Mouse (Mus musculus) neural tube, embryonic 10.5 days (tissue): Measurements from ENCODE around the gene Tekt1.

Experiments
- DNase-seq: peaks from one replicate; pipeline ENCODE4 v3.0.0-alpha.2; 2017; ENCODE audit warnings: low spot score; ENCODE audit errors: extremely low spot score

Tekt1 gene

DNA sequence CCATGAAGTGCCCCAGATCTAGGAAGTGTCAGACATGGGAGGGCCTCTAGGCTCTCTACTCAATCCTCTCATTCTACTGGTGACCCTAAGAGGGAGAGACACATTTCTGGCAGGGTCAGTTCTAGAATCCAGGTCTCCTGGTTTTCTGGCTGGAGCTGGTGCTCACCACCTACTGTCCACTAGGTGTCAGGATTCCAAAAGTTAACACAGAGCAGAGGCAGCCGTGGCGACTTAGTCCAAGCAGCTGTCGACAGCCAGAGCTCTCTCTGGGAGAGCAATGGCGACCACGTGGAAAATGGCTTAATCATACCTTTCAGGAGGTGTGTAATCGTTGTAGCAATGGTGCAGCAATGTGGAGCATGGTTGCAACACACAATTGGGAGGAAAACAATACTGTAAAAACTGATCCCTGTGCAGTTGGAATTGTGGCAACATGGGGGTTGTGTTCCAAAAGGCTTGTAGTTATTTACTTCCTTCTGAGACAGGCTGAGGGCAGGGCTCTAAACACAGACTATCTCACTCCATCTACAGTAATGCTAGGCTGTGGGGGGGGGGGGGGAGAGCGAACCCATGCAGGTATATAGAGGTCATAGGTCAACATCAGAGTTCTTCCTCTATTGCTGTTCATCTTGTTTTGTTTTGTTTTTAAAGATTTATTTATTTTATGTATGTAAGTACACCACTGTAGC is 19.5 kb downstream of the Tekt1 start:
- peak; percentile 63 for DNase-seq

DNA sequence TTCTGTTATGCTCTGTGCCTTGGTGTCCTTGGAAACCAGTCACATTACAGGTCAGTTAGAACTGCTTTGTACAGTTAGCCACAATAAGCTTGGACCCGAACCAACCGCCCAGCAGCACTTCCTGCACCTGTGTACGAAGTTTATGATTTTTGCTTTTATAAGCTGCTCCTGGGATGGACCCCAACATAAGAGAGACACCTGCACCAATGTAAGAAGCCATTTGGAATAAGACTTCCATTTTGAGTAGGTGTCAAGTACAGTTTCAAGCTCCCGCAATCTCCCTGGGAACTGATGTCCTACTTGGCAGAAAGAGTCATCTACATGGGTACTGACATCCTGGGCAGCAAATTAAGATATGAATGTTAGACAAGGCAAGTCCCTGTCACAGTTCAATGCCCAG is 22.5 kb downstream of the Tekt1 start:
- no peak for DNase-seq

DNA sequence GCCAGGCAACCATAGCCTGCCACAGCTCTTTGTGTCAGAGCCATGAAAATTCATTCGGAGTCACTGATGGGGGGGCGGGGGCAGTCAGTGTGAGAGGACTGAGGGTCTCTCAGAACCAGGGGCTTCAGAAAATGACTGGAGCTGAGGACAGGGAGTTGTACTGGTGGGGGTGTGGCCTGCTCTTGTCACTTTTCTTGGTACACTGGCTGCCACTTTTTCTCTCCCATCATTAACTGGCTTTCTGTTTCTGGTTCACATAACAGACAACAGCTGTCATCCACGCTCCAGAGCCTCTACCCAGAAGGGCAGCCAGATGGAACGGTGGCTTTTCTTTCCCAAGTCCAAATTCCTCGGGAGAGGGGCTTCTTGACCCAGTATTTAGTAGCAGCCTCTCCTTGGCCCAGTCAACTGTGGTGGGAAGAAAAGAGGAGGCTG is 23.8 kb downstream of the Tekt1 start:
- DNase-seq: peak; percentile 17

DNA sequence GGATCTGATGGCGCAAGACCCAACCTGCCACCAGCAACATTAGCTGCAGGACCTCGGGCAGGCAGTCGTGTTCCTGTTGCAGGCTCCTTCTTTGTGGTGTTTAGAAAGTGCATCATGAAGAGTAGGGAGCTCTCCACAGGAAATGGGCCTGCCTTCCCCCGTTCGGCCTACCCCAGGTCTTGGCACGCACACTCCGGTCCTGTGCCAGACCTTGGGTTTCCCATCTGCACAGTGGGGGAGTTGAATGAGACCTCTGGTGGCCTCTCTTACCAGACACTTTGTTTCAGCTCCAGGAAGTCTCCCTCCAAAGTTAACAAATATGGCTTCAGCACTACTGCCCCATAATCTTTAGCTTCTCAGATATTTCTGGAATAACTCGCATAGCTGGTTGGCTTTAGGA is 25.5 kb downstream of the Tekt1 start:
- no peak for DNase-seq

DNA sequence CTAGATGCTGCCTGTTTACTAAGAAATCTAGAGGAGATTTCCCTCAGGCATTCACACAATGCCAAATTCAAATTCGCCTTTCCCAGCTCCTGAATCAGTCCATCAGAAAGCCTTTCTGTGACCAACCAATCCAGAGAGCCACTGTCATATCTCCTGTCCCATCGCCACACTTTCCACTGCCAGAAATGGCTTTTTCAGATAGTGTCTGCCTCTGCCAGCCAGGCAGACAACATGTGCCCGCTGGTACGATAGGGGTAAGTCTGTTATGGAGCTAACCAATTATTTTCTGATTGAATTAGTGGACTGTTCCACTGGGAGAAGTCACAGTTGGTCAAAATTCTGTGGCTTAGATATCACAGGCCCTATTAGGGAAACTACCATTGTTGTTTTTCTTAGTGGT is 27.6 kb downstream of the Tekt1 start:
- DNase-seq: no peak

DNA sequence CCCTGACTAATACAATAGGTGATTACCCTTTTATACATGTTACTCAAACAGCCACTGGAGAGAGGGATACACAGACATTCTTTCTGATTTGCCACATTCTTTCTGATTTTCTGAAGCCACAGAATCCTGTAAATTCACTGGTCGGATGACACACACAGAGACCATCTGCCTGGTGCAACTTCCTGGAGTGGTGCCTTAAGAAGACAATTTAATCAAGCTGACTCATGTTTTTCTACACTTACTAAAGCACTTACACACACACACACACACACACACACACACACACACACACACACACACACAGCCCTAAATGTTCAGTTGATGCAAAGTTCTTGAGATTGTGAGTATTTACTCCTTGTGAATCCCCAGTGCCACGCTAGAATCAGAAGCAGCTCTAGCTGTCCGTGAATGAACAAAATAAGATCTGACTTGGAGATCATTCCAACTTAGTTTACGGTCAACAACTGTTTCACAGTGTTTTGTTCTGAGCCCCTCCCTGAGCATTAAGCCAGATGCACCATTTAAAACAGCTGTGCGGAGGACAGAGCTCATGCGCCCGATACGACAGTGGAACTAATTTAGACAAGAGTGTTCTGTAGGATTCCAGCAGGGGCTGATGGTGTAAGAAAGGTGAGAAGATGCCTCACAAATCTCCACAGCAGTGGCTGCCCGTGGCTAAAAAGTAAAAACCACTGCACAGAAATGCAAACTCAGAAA is 29.1 kb downstream of the Tekt1 start:
- DNase-seq: no peak

DNA sequence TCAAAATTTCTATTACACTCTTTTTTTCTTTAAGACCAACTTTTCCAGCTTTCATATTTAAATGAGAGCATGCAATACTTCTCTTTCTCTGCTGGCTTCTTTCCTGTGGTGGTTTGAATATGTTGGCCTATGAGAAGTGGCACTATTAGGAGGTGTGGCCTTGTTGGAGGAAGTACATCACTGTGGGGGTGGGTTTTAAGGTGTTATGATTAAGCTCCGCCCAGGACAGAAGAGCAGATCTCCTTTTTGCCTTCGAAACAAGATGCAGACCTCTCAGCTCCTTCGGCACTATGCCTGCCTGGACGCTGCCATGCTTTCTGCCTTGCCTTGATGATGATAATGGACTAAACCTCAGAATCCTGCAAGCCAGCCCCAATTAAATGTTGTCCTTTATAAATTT is 36.5 kb downstream of the Tekt1 start:
- no peak for DNase-seq

DNA sequence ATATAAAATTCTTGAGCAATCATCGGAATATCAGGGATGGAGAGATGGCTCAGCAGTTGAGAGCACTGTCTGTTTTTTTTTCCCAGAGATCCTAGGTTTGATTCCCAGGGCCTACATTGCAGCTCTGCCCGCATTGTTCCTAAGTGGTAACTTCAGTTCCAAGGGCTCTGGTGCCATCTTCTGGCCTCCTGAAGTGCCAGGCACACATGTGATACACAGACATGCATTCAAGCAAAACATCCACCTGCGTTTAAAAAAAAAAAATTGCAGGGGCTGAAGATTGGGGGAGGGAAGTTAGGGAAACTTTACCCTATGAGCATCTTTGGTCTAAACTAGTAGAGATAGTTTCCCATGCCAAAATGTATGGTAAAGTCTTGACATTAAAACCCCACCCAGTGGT is 37.8 kb downstream of the Tekt1 start:
- DNase-seq: no peak

DNA sequence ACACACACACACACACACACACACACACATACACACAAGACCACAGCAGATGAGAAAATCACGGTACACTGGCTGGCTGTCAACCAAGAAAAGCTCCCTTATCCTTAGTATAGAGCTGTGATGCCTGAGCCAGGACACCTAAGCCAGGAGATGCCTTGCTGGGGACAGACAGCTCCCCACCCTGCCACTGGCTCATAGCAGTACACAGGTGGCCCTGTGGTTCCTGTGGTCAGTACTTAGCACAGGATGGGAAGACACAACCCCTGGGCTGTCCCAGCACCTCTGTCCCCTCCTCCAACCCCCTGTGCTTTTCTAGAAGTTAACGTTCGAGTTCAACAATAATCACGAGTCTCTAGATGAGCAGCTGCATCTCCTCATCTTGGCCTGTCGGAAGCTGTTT is 44.2 kb downstream of the Tekt1 start:
- no peak for DNase-seq

DNA sequence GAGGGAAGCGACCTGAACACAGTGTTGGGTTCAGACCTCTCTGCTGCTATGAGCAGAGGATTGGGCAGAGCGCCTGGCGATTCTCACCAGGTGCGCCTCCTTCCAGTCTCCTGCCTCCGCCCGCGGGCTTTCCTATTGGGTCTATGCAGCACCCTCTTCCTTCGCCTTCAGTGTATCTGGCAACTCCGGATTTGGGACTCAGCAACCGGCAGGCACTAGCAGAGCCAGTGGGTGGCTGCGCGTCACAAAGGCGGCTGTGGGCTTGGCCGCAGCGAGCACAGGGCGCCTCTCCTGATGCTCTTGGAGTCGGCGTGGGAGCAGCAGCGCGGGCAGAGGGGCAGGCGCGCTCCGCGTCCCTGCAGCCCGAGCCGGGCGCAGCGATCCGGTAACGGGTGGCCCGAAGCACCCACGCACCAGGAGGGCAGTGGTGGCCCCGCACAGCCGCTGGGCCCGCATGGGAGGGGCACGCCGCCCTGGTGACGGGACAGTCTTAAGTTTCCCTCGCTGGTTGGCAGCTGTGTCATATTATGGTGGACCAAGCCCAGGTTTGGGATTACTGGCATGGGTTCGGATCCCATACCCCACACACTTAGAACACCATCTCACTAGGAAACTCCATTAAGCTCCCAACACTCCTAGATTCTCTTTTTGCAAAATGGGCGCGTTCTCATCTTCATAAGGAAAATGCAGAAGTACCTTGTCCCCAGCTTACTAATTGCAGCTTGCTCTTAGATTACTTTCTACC is 47.9 kb downstream of the Tekt1 start, which contains the start of gene Fbxo39:
Fbxo39 (plus strand) TSS at position 294 of the 745 bp plus-strand sequence.
- no peak for DNase-seq

DNA sequence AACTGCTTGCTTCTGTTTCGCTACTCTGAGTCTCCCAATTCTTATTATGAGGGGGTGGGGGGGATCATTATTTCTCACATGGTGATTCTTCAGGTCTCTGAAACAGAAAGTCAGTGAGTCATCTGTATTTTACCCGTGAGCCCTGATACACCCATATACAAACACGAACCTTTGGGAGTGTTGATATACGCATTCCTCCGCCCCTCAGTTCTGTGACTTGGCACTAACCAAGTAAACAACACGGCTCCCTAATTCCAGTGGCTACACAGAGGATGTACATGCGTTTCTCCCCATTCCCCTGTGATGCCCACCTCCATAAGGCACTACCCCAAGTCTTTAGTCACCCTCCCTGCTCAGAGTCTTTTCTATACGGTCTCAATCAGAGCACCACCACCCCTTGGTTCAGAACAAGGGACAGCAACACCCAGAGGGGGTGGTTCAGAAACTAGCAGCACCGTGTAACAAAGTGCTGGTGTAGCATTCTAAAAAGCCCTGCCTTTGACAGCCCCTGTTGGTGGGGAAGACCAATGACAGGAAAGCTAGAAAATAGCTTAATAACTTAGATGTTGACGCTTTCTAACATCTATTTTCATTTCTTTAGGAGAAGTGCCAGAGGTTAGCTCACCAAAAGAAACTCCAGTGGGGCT is 50.8 kb downstream of the Tekt1 start:
- DNase-seq: no peak

DNA sequence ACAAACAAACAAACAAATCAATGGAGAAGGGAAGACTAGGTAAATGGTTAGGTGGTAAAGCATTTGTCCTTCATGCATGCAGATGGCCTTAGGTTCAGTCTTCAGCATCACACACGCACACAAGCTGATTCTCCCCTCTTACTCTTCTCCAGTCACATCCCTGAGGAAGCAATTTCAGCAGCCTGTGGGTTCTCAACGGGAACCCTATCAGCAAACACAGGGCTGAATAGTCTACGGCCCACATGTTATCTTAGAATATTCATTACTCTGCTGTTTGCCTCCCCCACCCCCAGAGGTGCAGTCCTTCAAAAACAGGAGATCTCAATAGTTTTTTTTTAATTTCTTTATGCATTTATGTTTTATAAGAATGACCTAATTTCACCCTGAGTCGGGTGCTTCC is 51.8 kb downstream of the Tekt1 start:
- DNase-seq: no peak

DNA sequence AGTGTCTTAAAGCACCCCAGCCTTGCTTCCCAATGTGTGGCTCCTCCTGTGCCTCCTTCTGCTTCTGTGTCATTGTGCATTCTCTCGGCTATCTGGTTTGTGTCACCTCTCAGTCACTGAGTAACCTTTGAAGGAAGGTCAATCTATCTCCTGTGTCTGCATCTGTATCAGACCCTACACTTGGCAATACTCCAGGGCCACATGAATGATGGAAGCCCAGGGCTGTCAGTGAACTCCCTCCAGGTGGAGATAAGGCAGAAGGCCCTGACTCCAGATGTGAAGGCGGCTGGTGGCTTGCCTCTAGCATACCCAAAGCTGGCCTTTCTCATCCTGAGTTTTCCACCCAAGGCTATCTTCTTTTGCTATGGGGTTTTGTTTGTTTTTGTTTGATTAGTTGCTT is 53.3 kb downstream of the Tekt1 start:
- DNase-seq: no peak

DNA sequence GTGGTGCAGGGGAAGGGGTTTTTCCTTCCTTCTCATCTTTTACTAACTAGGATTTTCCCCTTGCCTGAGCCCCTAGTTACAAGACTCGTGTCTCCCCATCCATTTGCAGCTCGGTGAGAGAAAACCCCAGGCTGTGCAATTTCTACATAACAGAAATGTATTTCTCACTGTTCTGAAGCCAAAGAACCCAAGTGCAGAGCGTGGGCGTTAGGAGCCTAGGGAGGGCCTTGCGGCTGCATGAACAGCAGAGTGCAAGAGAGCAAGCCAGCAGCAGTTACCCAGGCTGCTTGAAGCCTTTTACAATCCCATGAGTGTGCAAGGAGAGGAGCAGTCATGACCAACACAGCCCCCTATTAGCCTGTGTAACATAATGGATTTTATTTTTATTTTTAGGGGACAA is 54.8 kb downstream of the Tekt1 start:
- no peak for DNase-seq

DNA sequence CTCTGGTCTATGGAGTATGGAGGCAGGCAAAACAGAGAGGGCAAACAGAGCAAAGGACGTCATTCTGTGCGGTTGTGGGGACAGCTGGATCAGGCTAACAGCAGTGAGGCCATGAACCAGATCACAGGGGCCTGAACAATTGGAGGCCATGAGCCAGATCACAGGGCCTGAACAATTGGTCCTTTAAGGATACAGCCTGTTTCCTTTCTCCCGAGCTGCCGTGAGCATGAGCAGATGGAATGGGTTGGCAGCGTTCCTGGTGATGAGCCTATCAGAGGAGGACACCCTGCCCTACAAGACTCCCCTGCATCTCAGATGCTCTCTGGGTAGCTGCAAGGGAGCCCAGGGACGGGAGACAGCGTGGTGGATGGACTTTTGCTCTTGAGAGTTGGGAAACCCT is 60.0 kb downstream of the Tekt1 start:
- DNase-seq: no peak

DNA sequence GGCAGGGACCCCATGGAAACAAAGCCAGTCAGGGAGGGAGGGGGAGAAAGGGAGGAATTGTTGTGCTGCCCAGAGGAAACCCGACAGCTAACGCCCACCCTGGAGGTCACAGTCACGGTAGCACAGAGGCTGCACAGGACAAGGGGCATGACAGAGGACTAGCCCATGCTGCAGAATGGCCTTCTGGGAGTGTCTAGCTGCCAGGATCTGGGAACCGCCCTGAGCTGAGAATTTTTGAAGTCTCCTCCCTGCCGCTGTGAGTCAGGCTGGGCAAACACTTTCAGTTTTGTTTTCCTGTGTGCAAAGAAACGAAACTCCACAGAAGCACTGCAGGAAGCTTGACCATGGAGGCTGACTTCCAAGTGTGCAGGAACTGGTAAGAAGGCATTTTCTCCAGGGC is 60.9 kb downstream of the Tekt1 start, which contains the start of gene Xaf1:
Xaf1 (plus strand) TSS at position 296 of the 400 bp plus-strand sequence.
- no peak for DNase-seq
